Mouse (Mus musculus): ENCODE results near the gene Crybg3.
A peak's percentile ranks its signal among the peaks of the same experiment; 100 is the strongest.
"Not testable (repeated sequence)": the region's sequence is repeated elsewhere in the genome, so short reads cannot be mapped to it uniquely, and the experiment has no call there.

The Crybg3 gene

GRCm38 (mm10) chr16:59531243-59531642 is 69.5 kb downstream of the Crybg3 start:
- DNase-seq (ENCODE audit: low spot score), result no peak

GRCm38 (mm10) chr16:59529570-59529969 is 71.2 kb downstream of the Crybg3 start:
- DNase-seq (ENCODE audit: low spot score), result no peak

GRCm38 (mm10) chr16:59526939-59527338 is 73.8 kb downstream of the Crybg3 start:
- no peak for DNase-seq (ENCODE audit: low spot score)

GRCm38 (mm10) chr16:59521752-59522423 is 78.9 kb downstream of the Crybg3 start:
- no peak for DNase-seq (ENCODE audit: low spot score)

GRCm38 (mm10) chr16:59517447-59518219 is 83.1 kb downstream of the Crybg3 start:
- DNase-seq (ENCODE audit: low spot score), result no peak

GRCm38 (mm10) chr16:59516965-59517364 is 83.8 kb downstream of the Crybg3 start:
- DNase-seq (ENCODE audit: low spot score), result no peak

GRCm38 (mm10) chr16:59515169-59515568 is 85.6 kb downstream of the Crybg3 start:
- no peak for DNase-seq (ENCODE audit: low spot score)

- DNase-seq (ENCODE audit: low spot score), result no peak
Measured at GRCm38 (mm10) chr16:59509830-59510229, 90.9 kb downstream of the Crybg3 start.

GRCm38 (mm10) chr16:59499180-59499579 is 101.6 kb downstream of the Crybg3 start:
- DNase-seq (ENCODE audit: low spot score), result no peak

GRCm38 (mm10) chr16:59497947-59498346 is 102.8 kb downstream of the Crybg3 start:
- no peak for DNase-seq (ENCODE audit: low spot score)

GRCm38 (mm10) chr16:59493199-59493598 is 107.6 kb downstream of the Crybg3 start:
- no peak for DNase-seq (ENCODE audit: low spot score)

GRCm38 (mm10) chr16:59487975-59488548 is 112.7 kb downstream of the Crybg3 start:
- DNase-seq (ENCODE audit: low spot score), result no peak

GRCm38 (mm10) chr16:59487239-59487638 is 113.5 kb downstream of the Crybg3 start:
- DNase-seq (ENCODE audit: low spot score), result no peak

- DNase-seq (ENCODE audit: low spot score), result no peak
Measured at GRCm38 (mm10) chr16:59477955-59478354, 122.8 kb downstream of the Crybg3 start.

GRCm38 (mm10) chr16:59474788-59475187 is 126.0 kb downstream of the Crybg3 start:
- DNase-seq (ENCODE audit: low spot score), result no peak

- no peak for DNase-seq (ENCODE audit: low spot score)
Measured at GRCm38 (mm10) chr16:59472546-59472945, 128.2 kb downstream of the Crybg3 start.

GRCm38 (mm10) chr16:59471637-59472278 is 129.0 kb downstream of the Crybg3 start, which contains the start of gene Riox2:
Gene Riox2 (plus strand): TSS chr16:59471775.
- DNase-seq (ENCODE audit: low spot score), result peak; percentile 38

- DNase-seq (ENCODE audit: low spot score), result no peak
Measured at GRCm38 (mm10) chr16:59469846-59470245, 130.9 kb downstream of the Crybg3 start.

GRCm38 (mm10) chr16:59463973-59464372 is 136.8 kb downstream of the Crybg3 start:
- no peak for DNase-seq (ENCODE audit: low spot score)

- no peak for DNase-seq (ENCODE audit: low spot score)
Measured at GRCm38 (mm10) chr16:59463567-59463966, 137.2 kb downstream of the Crybg3 start.

- DNase-seq (ENCODE audit: low spot score), result not testable (repeated sequence)
Measured at GRCm38 (mm10) chr16:59459259-59459861, 141.4 kb downstream of the Crybg3 start.

- no peak for DNase-seq (ENCODE audit: low spot score)
Measured at GRCm38 (mm10) chr16:59451813-59452212, 149.0 kb downstream of the Crybg3 start.
